Comparison of ENCODE assay signal across 16 mouse cellular contexts in the genomic region with DNA sequence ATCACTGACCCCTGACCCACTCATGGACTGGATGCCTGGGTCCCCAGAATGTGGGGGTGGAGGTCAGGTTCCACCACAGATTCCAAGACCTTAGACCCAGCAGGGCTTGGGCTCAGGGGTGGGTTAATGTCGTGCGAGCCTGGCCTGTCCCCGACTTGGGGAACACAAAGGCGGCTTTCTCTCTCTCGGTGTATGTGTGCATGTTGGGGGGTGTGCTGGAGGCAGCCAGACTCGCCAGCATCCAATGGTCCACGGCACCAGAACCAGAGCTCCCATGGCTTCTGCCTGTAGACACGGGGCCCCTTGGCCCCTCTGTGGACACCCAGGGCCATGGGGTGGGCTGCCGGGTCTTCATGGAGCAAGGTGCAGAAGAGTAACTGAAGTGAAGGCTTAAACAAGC. TPM values are rescaled to one million over a fixed set of nuclear protein-coding genes. Genes with fewer than 3 reads are reported as not detected.
DNase-seq lines count a peak whose midpoint lies in the region; ATAC-seq lines count a peak whose summit lies in the region.
"Had no signal": no experiment of that assay in that cellular context is flagged by ENCODE, and none has a peak within 500 bp of the region (broad histone marks: within the 10 kb centered on the region; RNA-seq: fewer than 3 reads in every experiment).

No protein-coding gene starts in this region.

- peak overlapping the region; percentile 61; the same call in 1 of the 2 replicates for H3K27ac ChIP-seq in embryonic facial prominence, embryonic 10.5 days (replicated peaks)
- peak overlapping the region; percentile 87 for H3K27ac ChIP-seq in hindbrain, embryonic 13.5 days
- peak overlapping the region; percentile 74; the same call in 1 of the 2 replicates for H3K27ac ChIP-seq in midbrain, embryonic 14.5 days (replicated peaks; ENCODE audit: low read depth, low read length)
- H3K27ac ChIP-seq in heart, embryonic 10.5 days: no peak overlapping the region
- H3K27ac ChIP-seq: liver, embryonic 14.5 days had no signal

- H3K36me3 ChIP-seq in embryonic facial prominence, embryonic 10.5 days (replicated peaks): no peaks in the 10 kb centered on the region
- H3K36me3 ChIP-seq in hindbrain, embryonic 13.5 days: peaks cover 10% of the 10 kb centered on the region
- H3K36me3 ChIP-seq in midbrain, embryonic 14.5 days (ENCODE audit: control insufficient read depth, insufficient read depth, low read length): 0 out of 2 replicates have a peak, but pooled peaks cover 2% of the 10 kb centered on the region
- no peaks in the 10 kb centered on the region for H3K36me3 ChIP-seq in heart, embryonic 10.5 days

- no peak overlapping the region for H3K4me3 ChIP-seq in embryonic facial prominence, embryonic 10.5 days
- H3K4me3 ChIP-seq in hindbrain, embryonic 13.5 days: peak overlapping the region; percentile 37
- peak overlapping the region; percentile 26 for H3K4me3 ChIP-seq in midbrain, embryonic 14.5 days (replicated peaks; ENCODE audit: low read depth, low read length)
- no peak overlapping the region for H3K4me3 ChIP-seq in heart, embryonic 10.5 days

- intact Hi-C loops in heart, postnatal 14 days (cut with DNase I): no loop called here

- H3K4me2 ChIP-seq in hindbrain, embryonic 13.5 days: peak overlapping the region; percentile 75
- H3K4me2 ChIP-seq in midbrain, embryonic 14.5 days (ENCODE audit: low read length): peak overlapping the region; percentile 56

- H3K27me3 ChIP-seq in embryonic facial prominence, embryonic 10.5 days (replicated peaks; ENCODE audit: low read depth, poor library complexity, severe bottlenecking): peaks cover 62% of the 10 kb centered on the region
- no peaks in the 10 kb centered on the region for H3K27me3 ChIP-seq in hindbrain, embryonic 13.5 days
- no peaks in the 10 kb centered on the region for H3K27me3 ChIP-seq in midbrain, embryonic 14.5 days (ENCODE audit: control insufficient read depth, insufficient read depth, low read length)
- peaks cover 60% of the 10 kb centered on the region for H3K27me3 ChIP-seq in heart, embryonic 10.5 days (ENCODE audit: insufficient read depth, poor library complexity, severe bottlenecking)

- H3K4me1 ChIP-seq in embryonic facial prominence, embryonic 10.5 days: peaks cover 46% of the 10 kb centered on the region
- peaks cover 69% of the 10 kb centered on the region for H3K4me1 ChIP-seq in hindbrain, embryonic 13.5 days (replicated peaks)
- peaks cover 54% of the 10 kb centered on the region for H3K4me1 ChIP-seq in midbrain, embryonic 14.5 days (ENCODE audit: control insufficient read depth, insufficient read depth, low read length)
- peaks cover 27% of the 10 kb centered on the region for H3K4me1 ChIP-seq in heart, embryonic 10.5 days

- WGBS in embryonic facial prominence, embryonic 10.5 days: 78% methylated on average over 9 of the region's 9 CpGs
- WGBS in hindbrain, embryonic 13.5 days: 67% methylated on average over 9 of the region's 9 CpGs
- WGBS in midbrain, embryonic 14.5 days: 74% methylated on average over 9 of the region's 9 CpGs
- 69% methylated on average over 9 of the region's 9 CpGs for WGBS in heart, embryonic 10.5 days

- no peaks in the 10 kb centered on the region for H3K9me3 ChIP-seq in embryonic facial prominence, embryonic 10.5 days
- no peaks in the 10 kb centered on the region for H3K9me3 ChIP-seq in hindbrain, embryonic 13.5 days
- no peaks in the 10 kb centered on the region for H3K9me3 ChIP-seq in midbrain, embryonic 14.5 days (ENCODE audit: control insufficient read depth, low read length)
- H3K9me3 ChIP-seq in heart, embryonic 10.5 days: no peaks in the 10 kb centered on the region

- DNase-seq in brain, adult 2 months (ENCODE audit: low read depth, low spot score): peak; percentile 64
- DNase-seq in embryonic facial prominence, embryonic 10.5 days (ENCODE audit: low spot score): no peak
- no peak for DNase-seq in midbrain, embryonic 14.5 days
- DNase-seq in heart, postnatal 14 days: no peak
- DNase-seq in heart, embryonic 10.5 days (ENCODE audit: low spot score): no peak
- DNase-seq: adrenal gland, postnatal 36 days; heart, adult 11 months; kidney, adult 8-10 months; lung, postnatal 14 days; right cerebral cortex, postnatal 4 days had no signal

- peak overlapping the region; percentile 78 for H3K9ac ChIP-seq in hindbrain, embryonic 13.5 days
- peak overlapping the region; percentile 55; the same call in 1 of the 2 replicates for H3K9ac ChIP-seq in midbrain, embryonic 14.5 days (replicated peaks; ENCODE audit: low read length)
- H3K9ac ChIP-seq: liver, embryonic 14.5 days had no signal

- ATAC-seq in hindbrain, embryonic 13.5 days (ENCODE audit: low FRiP score): no peak
- ATAC-seq in midbrain, embryonic 14.5 days (ENCODE audit: low FRiP score, low TSS enrichment): no peak
- no peak for ATAC-seq in megakaryocyte progenitor cell, adult 5-6 weeks (replicated peaks; ENCODE audit: poor library complexity)

RNA-seq across cellular contexts. Expression of gene Cadm4, which starts 3.7 kb away (rescaled TPM):
- polyA plus RNA-seq in embryonic facial prominence, embryonic 10.5 days (2016; fragmentation: Nextera tagmentation; extraction: Ambion mirVana): 5.0 and 5.7 TPM in 2 replicates
- polyA plus RNA-seq in hindbrain, embryonic 13.5 days (2015; fragmentation: Nextera tagmentation; extraction: Ambion mirVana): 67.2 and 67.9 TPM in 2 replicates
- polyA plus RNA-seq in midbrain, embryonic 14.5 days (2014; fragmentation: Nextera tagmentation; extraction: Ambion mirVana): 26.2 and 63.4 TPM in 2 replicates
- 10 to 100 TPM; 14.3 to 14.7 TPM for total RNA-seq in heart, postnatal 14 days (2021)
- not detected in 2 replicates for total RNA-seq in megakaryocyte progenitor cell, adult 5-6 weeks (2015)
- total RNA-seq in megakaryocyte progenitor cell, adult 5-6 weeks (2017): not detected in 2 replicates
- polyA plus RNA-seq in heart, embryonic 10.5 days (2016; fragmentation: Nextera tagmentation; extraction: Ambion mirVana): 0.54 and 0.63 TPM in 2 replicates
- total RNA-seq: monocyte, adult 5-6 weeks had no signal

RNA-seq across cellular contexts. Expression of gene Zfp428, which starts 21.3 kb away (rescaled TPM):
- 100.0 and 110 TPM in 2 replicates for polyA plus RNA-seq in embryonic facial prominence, embryonic 10.5 days (2016; fragmentation: Nextera tagmentation; extraction: Ambion mirVana)
- polyA plus RNA-seq in hindbrain, embryonic 13.5 days (2015; fragmentation: Nextera tagmentation; extraction: Ambion mirVana): 259 and 270 TPM in 2 replicates
- 216 and 303 TPM in 2 replicates for polyA plus RNA-seq in midbrain, embryonic 14.5 days (2014; fragmentation: Nextera tagmentation; extraction: Ambion mirVana)
- 10 to 100 TPM; 13.8 to 14.7 TPM for total RNA-seq in heart, postnatal 14 days (2021)
- 2.0 and 2.2 TPM in 2 replicates for total RNA-seq in megakaryocyte progenitor cell, adult 5-6 weeks (2015)
- 1.3 and 3.6 TPM in 2 replicates for total RNA-seq in megakaryocyte progenitor cell, adult 5-6 weeks (2017)
- 41.9 and 61.3 TPM in 2 replicates for polyA plus RNA-seq in heart, embryonic 10.5 days (2016; fragmentation: Nextera tagmentation; extraction: Ambion mirVana)

RNA-seq across cellular contexts. Expression of gene Plaur, which starts 23.2 kb away (rescaled TPM):
- 1.7 TPM in 2 replicates for polyA plus RNA-seq in embryonic facial prominence, embryonic 10.5 days (2016; fragmentation: Nextera tagmentation; extraction: Ambion mirVana)
- polyA plus RNA-seq in hindbrain, embryonic 13.5 days (2015; fragmentation: Nextera tagmentation; extraction: Ambion mirVana): 1.2 and 1.6 TPM in 2 replicates
- 1.1 and 2.6 TPM in 2 replicates for polyA plus RNA-seq in midbrain, embryonic 14.5 days (2014; fragmentation: Nextera tagmentation; extraction: Ambion mirVana)
- 1 to 10 TPM; 3.5 to 4.0 TPM for total RNA-seq in heart, postnatal 14 days (2021)
- total RNA-seq in megakaryocyte progenitor cell, adult 5-6 weeks (2015): 17.9 and 21.2 TPM in 2 replicates
- total RNA-seq in megakaryocyte progenitor cell, adult 5-6 weeks (2017): 20.5 and 27.6 TPM in 2 replicates
- polyA plus RNA-seq in heart, embryonic 10.5 days (2016; fragmentation: Nextera tagmentation; extraction: Ambion mirVana): 4.3 and 7.3 TPM in 2 replicates

RNA-seq across cellular contexts. Expression of gene AC161166.1, which starts 26.8 kb away (rescaled TPM):
- polyA plus RNA-seq in embryonic facial prominence, embryonic 10.5 days (2016; fragmentation: Nextera tagmentation; extraction: Ambion mirVana): 1.2 TPM in 2 replicates
- 1.1 and 1.6 TPM in 2 replicates for polyA plus RNA-seq in hindbrain, embryonic 13.5 days (2015; fragmentation: Nextera tagmentation; extraction: Ambion mirVana)
- polyA plus RNA-seq in midbrain, embryonic 14.5 days (2014; fragmentation: Nextera tagmentation; extraction: Ambion mirVana): 0.93 and 1.8 TPM in 2 replicates
- not detected for total RNA-seq in heart, postnatal 14 days (2021)
- not detected in 2 replicates for total RNA-seq in megakaryocyte progenitor cell, adult 5-6 weeks (2015)
- not detected in 2 replicates for total RNA-seq in megakaryocyte progenitor cell, adult 5-6 weeks (2017)
- 0.46 and 0.49 TPM in 2 replicates for polyA plus RNA-seq in heart, embryonic 10.5 days (2016; fragmentation: Nextera tagmentation; extraction: Ambion mirVana)
- total RNA-seq: adrenal gland, postnatal 36 days; hematopoietic stem cell, adult 5-6 weeks; monocyte, adult 5-6 weeks had no signal
- polyA plus RNA-seq: liver, embryonic 14.5 days had no signal

RNA-seq across cellular contexts. Expression of gene Irgc1, which starts 33.4 kb away (rescaled TPM):
- not detected in 2 replicates for polyA plus RNA-seq in embryonic facial prominence, embryonic 10.5 days (2016; fragmentation: Nextera tagmentation; extraction: Ambion mirVana)
- not detected in 2 replicates for polyA plus RNA-seq in hindbrain, embryonic 13.5 days (2015; fragmentation: Nextera tagmentation; extraction: Ambion mirVana)
- polyA plus RNA-seq in midbrain, embryonic 14.5 days (2014; fragmentation: Nextera tagmentation; extraction: Ambion mirVana): not detected in 2 replicates
- not detected for total RNA-seq in heart, postnatal 14 days (2021)
- total RNA-seq in megakaryocyte progenitor cell, adult 5-6 weeks (2015): 0.07 TPM in 1 of 2 replicates, not detected in the other
- total RNA-seq in megakaryocyte progenitor cell, adult 5-6 weeks (2017): not detected in 2 replicates
- 0.16 TPM in 1 of 2 replicates, not detected in the other for polyA plus RNA-seq in heart, embryonic 10.5 days (2016; fragmentation: Nextera tagmentation; extraction: Ambion mirVana)
- total RNA-seq: adrenal gland, postnatal 36 days; hematopoietic stem cell, adult 5-6 weeks; monocyte, adult 5-6 weeks had no signal
- polyA plus RNA-seq: limb, embryonic 11.5 days; liver, embryonic 14.5 days had no signal

Comparison
In these comparisons a context has a peak if more than half of its experiments do, and no peak if none do; other contexts are left out.
1. H3K4me3 ChIP-seq: peak in hindbrain, embryonic 13.5 days (single experiment) and midbrain, embryonic 14.5 days (single experiment); none in embryonic facial prominence, embryonic 10.5 days (single experiment) and heart, embryonic 10.5 days (single experiment).